Mouse (Mus musculus) macrophage (primary cell): Measurements from ENCODE around the gene Herc1. TPM values are rescaled to one million over a fixed set of nuclear protein-coding genes. Genes with fewer than 3 reads are reported as not detected.
"Not testable (repeated sequence)": the region's sequence is repeated elsewhere in the genome, so short reads cannot be mapped to it uniquely, and the experiment has no call there.

Source experiments
- H3K27ac ChIP-seq: fragments of 350-480 bp; formaldehyde crosslinking; 2 replicates; pipeline ENCODE4 v1.9.0; 2021
- H3K36me3 ChIP-seq: fragments of 350-480 bp; formaldehyde crosslinking; 2 replicates; pipeline ENCODE4 v1.9.0; 2021; ENCODE audit errors: inconsistent target
- H3K4me3 ChIP-seq: fragments of 350-480 bp; formaldehyde crosslinking; 2 replicates; pipeline ENCODE4 v1.9.0; 2021; ENCODE audit errors: inconsistent target
- H3K79me2 ChIP-seq: fragments of 350-480 bp; formaldehyde crosslinking; 2 replicates; pipeline ENCODE4 v1.9.0; 2021; ENCODE audit errors: inconsistent target
- WGBS: methylation state at CpG from one replicate; pipeline ENCODE4 v1.1.7; 2026; ENCODE audit warnings: inconsistent platforms; ENCODE audit not compliant: missing documents; 5-methylcytosine and 5-hydroxymethylcytosine counted together
- polyA plus RNA-seq: library from polyadenylated mRNA; stranded (reverse); fragments of 250-400 nt; gene quantifications from 3 replicates; pipeline ENCODE4 v1.2.4, GENCODE M21; 2018; ENCODE audit warnings: inconsistent platforms

The Herc1 gene
- polyA plus RNA-seq, 1 experiment from 2014 or later: 28.0 TPM

DNA sequence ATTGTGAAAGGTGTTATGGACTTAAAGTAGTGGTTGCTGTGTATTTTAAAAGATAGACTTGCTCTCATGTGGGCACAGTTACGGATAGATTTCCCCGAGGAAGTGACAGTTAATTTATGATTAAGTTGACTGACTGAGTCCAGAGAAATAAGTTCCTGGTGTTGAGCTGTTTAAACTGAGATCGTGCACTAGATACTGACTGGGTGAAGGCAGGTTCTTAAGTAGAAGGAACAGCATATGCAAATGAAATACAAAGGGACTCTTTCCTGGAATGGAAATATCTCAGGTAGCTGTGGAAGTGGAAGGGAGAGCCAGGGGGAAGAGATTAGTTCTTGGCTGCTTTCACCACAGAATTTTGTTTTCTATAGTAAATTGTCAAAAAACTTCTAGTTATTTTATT, 20.6 kb downstream of the Herc1 start:
- Histone ChIP-seq H3K27ac (no peak overlapping the region), H3K36me3 (peaks cover 11% of the 10 kb centered on the region; the same call in 1 of the 2 replicates), H3K79me2 (peaks cover 93% of the 10 kb centered on the region), H3K4me3 (no peak overlapping the region)
- WGBS: 34% methylated on average over 3 of the region's 3 CpGs

DNA sequence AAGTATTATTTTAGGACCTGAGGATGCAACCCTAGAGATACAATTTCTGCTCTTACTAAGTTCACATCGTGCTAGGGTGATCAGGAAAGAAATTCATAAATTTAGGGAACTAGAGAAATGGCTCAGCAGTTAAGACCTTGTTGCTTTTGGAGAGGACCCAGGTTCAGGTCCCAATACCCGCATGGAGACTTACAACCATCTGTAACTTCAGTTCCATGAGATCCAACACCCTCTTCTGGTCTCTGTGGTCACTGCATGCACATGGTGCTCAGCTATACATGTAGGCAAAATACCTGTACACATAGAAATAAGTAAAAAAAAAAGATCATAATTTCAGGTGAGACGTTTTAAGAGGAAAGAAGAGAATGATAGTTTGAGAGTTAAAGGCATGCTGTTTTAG, 23.2 kb downstream of the Herc1 start:
- Histone ChIP-seq H3K36me3 (peaks cover 11% of the 10 kb centered on the region; the same call in 1 of the 2 replicates), H3K79me2 (peaks cover 89% of the 10 kb centered on the region), H3K27ac (no peak overlapping the region), H3K4me3 (no peak overlapping the region)
- WGBS: 83% methylated on average over 3 of the region's 3 CpGs

DNA sequence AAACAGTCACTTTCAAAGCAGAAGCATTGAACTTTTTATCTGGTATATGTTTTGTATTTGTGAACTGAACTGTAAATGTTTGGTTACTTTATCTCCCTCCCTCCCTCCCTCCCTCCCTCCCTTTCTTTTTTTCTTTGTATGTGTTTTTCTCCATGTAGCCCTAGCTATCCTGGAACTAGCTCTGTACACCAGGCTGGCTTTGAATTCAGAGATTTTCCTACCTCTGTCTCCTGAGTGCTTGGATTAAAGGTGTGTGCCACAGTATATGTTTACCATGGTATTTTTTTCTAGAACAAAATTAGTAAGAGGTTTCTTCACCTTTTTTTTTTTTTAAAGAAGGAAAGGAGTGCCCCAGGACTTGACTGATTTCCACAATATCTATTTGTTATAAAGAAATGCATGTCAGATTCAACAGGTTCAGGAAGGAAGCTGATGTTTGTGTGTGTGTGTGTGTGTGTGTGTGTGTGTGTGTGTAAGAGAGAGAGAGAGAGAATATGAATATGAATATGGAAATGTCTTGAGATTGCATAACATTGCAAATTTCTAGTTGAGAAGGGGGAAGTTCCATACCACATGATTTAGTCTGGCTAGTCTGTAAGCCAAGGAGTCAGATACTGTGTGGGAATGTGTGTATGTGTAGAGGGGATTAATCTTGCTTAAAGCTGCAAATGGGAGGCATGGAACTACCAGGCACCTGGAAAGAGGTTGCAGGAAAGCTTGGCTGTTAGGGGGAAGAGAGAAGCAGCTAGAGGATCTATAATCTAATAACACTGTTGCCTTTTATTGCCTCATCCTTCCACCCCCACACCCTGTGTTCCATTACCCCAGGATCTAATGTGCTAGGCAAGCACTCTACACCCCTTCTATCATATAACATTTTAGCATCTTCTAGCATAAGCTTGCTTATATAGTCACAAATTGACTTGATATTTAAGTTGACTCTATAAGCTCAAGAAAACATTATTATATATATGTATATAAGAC, 24.5 kb downstream of the Herc1 start:
- peak overlapping the region; percentile 66 for H3K27ac ChIP-seq

DNA sequence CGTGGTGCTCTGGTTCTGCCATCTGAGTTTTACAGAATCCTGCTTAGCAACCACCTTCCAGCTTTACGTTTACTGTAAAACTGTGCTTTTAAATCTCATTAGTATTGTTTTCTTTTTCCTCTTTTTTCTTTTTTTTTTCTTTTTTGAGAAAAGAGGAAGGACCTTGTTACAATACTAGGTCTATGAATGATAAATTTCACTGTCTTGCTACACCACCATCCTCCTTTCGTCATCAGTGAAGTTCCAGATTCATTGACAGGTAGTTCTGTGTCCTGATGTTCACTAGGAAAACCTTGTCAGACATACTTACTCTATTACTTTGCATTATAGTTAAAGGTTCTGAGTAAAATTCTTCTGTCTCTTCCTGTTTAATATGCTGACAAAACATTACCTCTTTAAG, 33.2 kb downstream of the Herc1 start:
- Histone ChIP-seq H3K36me3 (peaks cover 25% of the 10 kb centered on the region), H3K79me2 (peaks cover 5% of the 10 kb centered on the region; the same call in 1 of the 2 replicates), H3K4me3 (no peak overlapping the region), H3K27ac (no peak overlapping the region)
- WGBS: 46% methylated on average over 3 of the region's 3 CpGs

More for the DNA sequence above, 24.5 kb downstream of the Herc1 start:
- Histone ChIP-seq H3K36me3 (peaks cover 11% of the 10 kb centered on the region; the same call in 1 of the 2 replicates), H3K4me3 (no peak overlapping the region), H3K79me2 (peaks cover 75% of the 10 kb centered on the region)

DNA sequence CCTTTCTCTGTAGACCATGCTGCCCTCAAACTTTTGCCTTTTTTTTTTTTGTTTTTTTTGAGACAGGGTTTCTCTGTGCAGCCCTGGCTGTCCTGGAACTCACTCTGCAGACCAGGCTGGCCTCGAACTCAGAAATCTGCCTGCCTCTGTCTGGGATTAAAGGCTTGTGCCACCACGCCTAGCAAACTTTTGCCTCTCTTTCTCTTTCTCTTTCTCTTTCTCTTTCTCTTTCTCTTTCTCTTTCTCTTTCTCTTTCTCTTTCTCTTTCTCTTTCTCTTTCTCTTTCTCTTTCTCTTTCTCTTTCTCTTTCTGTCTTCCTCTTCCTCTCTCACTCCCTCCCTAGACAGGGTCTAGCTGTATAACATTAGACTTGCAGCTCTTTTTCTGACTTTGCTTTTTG, 40.1 kb downstream of the Herc1 start:
- not testable (repeated sequence) for H3K79me2 ChIP-seq, H3K27ac ChIP-seq, H3K4me3 ChIP-seq
- WGBS: 94% methylated on average over 2 of the region's 2 CpGs
- peaks cover 52% of the 10 kb centered on the region for H3K36me3 ChIP-seq

DNA sequence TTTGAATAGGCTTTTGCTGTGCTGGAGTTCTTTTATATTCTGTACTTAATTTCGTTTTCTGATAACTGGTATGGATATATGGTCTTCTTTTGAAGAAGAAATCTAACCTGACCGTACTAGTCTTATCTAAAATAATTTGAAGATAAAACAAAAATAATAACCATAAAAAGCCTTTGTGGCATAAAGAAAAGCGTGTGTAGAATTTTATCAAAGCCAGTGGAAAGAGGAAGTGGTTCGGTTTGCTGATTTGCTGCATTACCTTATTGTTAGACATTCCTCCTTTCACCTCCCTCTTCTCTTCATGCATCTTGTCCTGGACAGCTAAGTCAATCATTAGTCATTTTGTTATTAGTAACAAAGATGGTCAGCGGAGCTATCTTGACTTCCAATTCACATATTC, 43.1 kb downstream of the Herc1 start:
- Histone ChIP-seq H3K36me3 (peaks cover 56% of the 10 kb centered on the region), H3K4me3 (no peak overlapping the region), H3K27ac (no peak overlapping the region), H3K79me2 (no peaks in the 10 kb centered on the region)
- WGBS: 76% methylated on average over 5 of the region's 5 CpGs

DNA sequence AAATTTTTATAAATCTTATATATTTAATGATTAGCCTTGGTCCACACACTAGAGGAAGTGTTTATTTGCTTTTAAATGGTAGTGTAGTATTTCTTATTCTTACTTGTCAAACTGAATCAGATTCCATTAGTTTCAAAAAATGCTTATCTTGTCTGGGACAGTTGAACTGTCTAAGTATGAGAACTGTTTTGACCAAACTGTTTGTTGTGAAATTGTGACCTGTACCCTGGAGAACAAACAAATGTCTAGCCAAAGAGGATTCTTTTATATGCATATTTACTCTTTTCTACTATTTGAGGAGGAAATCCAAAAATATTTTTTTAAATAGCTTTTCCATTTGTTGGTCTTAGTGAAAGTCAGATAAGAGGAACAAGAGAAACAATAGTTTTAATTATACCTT, 73.2 kb downstream of the Herc1 start:
- Histone ChIP-seq H3K36me3 (peaks cover 33% of the 10 kb centered on the region; the same call in 1 of the 2 replicates), H3K27ac (no peak overlapping the region), H3K79me2 (no peaks in the 10 kb centered on the region), H3K4me3 (no peak overlapping the region)

GRCm38 (mm10) chr9:66440007-66440406, 89.8 kb downstream of the Herc1 start:
- H3K79me2 ChIP-seq: no peaks in the 10 kb centered on the region
- H3K36me3 ChIP-seq: peaks cover 92% of the 10 kb centered on the region
- H3K4me3 ChIP-seq: no peak overlapping the region
- WGBS: 93% methylated on average over 8 of the region's 8 CpGs
- H3K27ac ChIP-seq: no peak overlapping the region

DNA sequence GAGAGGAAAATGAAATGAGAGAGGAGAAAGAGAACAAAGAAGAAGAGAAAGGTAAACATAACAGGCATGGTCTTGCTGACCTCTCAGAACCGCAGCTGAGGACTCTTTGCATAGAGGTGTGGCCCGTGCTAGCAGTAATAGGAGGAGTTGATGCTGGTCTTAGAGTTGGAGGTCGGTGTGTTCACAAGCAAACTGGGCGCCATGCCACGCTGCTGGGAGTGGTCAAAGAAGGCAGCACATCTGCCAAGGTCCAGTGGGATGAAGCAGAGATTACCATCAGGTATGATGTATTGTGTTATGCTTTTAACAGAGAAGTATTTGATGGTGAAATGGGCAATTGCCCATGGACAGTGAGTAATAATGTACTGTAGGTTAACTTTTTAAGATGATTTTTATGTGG, 98.0 kb downstream of the Herc1 start:
- WGBS: 96% methylated on average over 5 of the region's 5 CpGs
- peaks cover 74% of the 10 kb centered on the region for H3K36me3 ChIP-seq

DNA sequence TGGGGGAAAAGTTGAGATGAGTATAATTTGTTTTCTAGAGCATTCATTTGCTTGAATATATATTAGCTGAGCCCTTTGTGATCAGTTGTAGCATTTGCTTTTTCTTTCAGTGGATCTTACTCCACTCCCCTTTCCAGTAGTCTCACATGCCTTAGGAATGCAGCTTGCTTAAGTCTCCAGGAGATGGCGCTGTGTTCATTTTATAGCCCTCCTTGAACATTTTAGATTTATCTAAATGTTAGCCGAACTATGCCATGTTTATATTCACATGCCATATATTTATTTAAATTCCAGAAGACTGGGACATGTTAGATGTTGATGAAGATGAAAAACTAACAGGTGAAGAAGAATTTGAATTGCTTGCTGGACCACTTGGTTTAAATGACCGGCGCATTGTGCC, 114.8 kb downstream of the Herc1 start:
- Histone ChIP-seq H3K4me3 (no peak overlapping the region), H3K79me2 (no peaks in the 10 kb centered on the region), H3K36me3 (peaks cover 75% of the 10 kb centered on the region), H3K27ac (no peak overlapping the region)
- 61% methylated on average over 4 of the region's 4 CpGs for WGBS

More for the DNA sequence above, 98.0 kb downstream of the Herc1 start:
- Histone ChIP-seq H3K79me2 (no peaks in the 10 kb centered on the region), H3K4me3 (no peak overlapping the region), H3K27ac (no peak overlapping the region)

DNA sequence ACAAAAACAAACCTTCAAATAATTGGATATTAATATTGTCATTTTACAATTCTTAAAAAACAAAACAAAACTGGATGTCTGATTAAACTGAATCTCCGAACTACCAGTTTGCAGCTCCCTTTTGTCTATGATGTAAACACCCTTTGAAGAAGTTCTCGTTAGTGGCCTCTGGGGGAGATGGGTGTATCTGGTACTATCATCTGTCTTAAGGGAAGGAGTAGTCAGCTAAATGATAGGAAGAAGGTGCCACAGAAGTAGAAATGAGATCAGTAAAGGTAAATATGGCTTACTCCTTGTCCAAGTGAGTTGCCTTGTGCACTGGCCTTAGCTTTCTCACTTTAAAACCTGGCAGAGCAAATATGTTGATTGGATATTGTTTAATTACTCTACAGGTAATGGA, 127.5 kb downstream of the Herc1 start:
- H3K36me3 ChIP-seq: peaks cover 79% of the 10 kb centered on the region
- H3K27ac ChIP-seq: no peak overlapping the region
- H3K4me3 ChIP-seq: no peak overlapping the region
- 94% methylated on average over 2 of the region's 2 CpGs for WGBS
- no peaks in the 10 kb centered on the region for H3K79me2 ChIP-seq

DNA sequence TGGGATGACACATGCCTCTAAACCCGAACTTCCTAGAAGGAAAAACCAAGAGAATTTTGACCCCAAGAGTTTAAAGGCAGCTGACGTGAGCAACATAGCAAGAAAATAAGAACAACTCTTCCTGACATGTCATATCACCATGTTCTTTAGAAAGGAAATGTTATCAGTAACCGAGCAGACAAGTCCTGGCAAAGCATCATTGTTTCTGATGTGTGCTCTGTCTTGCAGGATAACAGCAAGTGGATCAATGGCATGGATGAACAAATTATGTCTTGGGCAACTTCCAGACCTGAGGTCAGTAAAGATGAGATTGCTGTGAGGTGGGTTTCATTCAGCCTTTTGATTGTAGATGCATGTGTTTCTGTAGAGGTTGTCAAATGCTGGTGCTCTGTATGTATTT, 133.2 kb downstream of the Herc1 start:
- no peak overlapping the region for H3K27ac ChIP-seq
- 100% methylated on average over 3 of the region's 3 CpGs for WGBS

DNA sequence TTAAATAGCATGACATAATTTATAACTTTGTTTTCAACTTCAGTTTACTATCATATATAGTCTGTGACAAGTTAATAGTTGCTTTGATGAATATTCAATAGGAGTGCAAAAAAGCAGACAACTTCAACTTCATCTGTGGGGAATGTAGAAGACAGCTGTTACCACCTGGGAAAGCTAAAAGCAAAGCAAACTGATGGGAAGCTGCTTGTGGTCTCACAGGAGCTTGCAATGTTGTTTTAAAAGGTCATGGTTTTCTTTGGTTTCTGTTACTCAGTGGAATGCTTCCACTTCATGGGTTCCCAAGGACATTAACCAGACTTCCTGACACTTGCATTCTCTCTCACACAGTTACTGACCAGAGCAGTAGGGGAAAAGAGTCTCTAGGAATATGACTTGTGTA, 138.5 kb downstream of the Herc1 start:
- Histone ChIP-seq H3K4me3 (no peak overlapping the region), H3K79me2 (no peaks in the 10 kb centered on the region), H3K36me3 (peaks cover 86% of the 10 kb centered on the region), H3K27ac (no peak overlapping the region)

More for the DNA sequence above, 133.2 kb downstream of the Herc1 start:
- Histone ChIP-seq H3K4me3 (no peak overlapping the region), H3K36me3 (peaks cover 87% of the 10 kb centered on the region), H3K79me2 (no peaks in the 10 kb centered on the region)

DNA sequence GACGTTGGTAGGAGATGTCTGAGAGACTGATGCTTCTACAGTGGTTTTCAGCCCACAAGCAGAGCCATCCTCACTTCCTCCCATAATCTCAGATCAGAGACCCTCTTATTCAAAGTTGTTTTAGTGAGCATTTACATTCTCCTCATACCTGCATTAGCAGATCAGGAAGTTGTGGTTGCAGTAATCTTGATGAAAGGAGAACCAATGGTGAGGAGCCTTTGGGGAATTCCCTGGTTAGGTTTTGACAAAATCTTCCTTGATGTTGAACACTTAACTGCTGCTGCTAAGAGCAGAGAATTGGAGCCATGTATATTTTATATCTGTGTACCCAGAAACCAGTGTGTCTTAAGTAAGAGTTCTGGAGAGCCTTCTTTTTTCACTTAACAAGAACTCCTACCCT, 142.1 kb downstream of the Herc1 start:
- no peak overlapping the region for H3K27ac ChIP-seq
- 11% methylated on average over 1 of the region's 1 CpGs for WGBS
- H3K4me3 ChIP-seq: no peak overlapping the region
- H3K79me2 ChIP-seq: no peaks in the 10 kb centered on the region
- peaks cover 81% of the 10 kb centered on the region for H3K36me3 ChIP-seq

- Histone ChIP-seq H3K27ac (no peak overlapping the region), H3K36me3 (peaks cover 83% of the 10 kb centered on the region), H3K79me2 (no peaks in the 10 kb centered on the region), H3K4me3 (no peak overlapping the region)
Observed at GRCm38 (mm10) chr9:66493992-66494391, 143.7 kb downstream of the Herc1 start.
